Mouse (Mus musculus): Measurements from ENCODE around the gene Olfr47. TPM values are rescaled to one million over a fixed set of nuclear protein-coding genes. Genes with fewer than 3 reads are reported as not detected.
A peak's percentile ranks its signal among the peaks of the same experiment; 100 is the strongest.

Olfr47 gene
- total and polyA plus RNA-seq, 2 experiments from 2014 or later, result not detected

DNA sequence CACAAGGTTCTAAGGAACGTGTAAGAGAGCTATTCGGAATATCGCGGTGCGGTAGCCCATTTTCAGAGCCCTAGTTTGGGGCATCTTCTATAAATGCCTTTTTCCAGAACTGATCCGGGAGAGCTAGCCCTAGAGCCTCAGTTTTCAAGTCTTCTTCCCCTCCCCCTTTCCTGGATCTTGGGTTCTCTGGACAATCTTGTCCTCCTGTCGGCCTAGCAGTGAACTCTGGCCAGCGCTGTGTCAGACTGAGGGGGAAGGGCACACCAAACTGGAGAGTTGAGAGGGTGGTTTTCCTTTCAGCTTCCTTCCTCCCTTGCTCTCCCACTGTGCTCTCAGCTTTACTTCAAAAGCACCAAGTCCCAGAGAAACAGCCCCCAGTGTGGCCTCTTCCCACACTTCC is 35.0 kb downstream of the Olfr47 start:
- Histone ChIP-seq H3K4me3 (ENCODE audit: low read length) (peak overlapping the region; percentile 47), H3K4me1 (ENCODE audit: insufficient read depth, low read length) (no peaks in the 10 kb centered on the region), H3K9ac (replicated peaks; ENCODE audit: low read length) (0 out of 2 replicates have a peak overlapping the region, but pooled peaks have one; percentile 53), H3K27ac (peak overlapping the region; percentile 17; the same call in 1 of the 2 replicates), H3K36me3 (ENCODE audit: insufficient read depth, low read length) (no peaks in the 10 kb centered on the region), H3K9me3 (ENCODE audit: low read length) (no peaks in the 10 kb centered on the region), H3K27me3 (ENCODE audit: insufficient read depth, low read length) (peaks cover 9% of the 10 kb centered on the region; the same call in 1 of the 2 replicates), H3K4me2 (ENCODE audit: low read depth, low read length) (peak overlapping the region; percentile 82)
- DNase-seq (ENCODE audit: low spot score) (peak; percentile 1), ATAC-seq (0 out of 2 replicates have a peak, but pooled peaks have one; percentile 40)
- TF ChIP-seq CTCF (IDR thresholded peaks at IDR 0.05; ENCODE audit: low read depth), result peak; percentile 19; the same call in 1 of the 2 replicates
- 20% methylated on average over 8 of the region's 8 CpGs for WGBS

DNA sequence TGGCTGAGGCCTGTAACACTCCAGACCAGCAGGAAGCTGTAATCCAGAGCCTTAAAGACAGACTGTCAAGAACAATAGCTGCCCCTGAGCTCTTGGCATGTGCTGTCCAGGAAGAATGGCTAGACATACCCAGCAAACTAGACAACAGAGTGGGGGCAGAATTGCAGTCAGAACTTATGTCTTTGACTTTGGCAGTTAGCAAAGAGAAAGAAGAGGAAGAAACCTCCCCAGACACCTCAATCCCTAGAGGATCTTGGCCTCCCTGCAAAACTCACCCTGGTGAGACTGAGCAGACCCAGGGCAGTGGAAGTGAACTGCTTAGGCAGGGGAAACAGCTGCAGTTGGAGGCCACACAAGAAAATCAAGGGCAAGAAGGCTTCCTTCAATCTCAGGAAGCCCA is 41.3 kb downstream of the Olfr47 start:
- Histone ChIP-seq H3K36me3 (ENCODE audit: insufficient read depth, low read length) (no peaks in the 10 kb centered on the region), H3K4me2 (ENCODE audit: low read depth, low read length) (no peak overlapping the region), H3K4me3 (ENCODE audit: low read length) (no peak overlapping the region), H3K9me3 (ENCODE audit: low read length) (no peaks in the 10 kb centered on the region), H3K4me1 (ENCODE audit: insufficient read depth, low read length) (no peaks in the 10 kb centered on the region), H3K27me3 (ENCODE audit: insufficient read depth, low read length) (no peaks in the 10 kb centered on the region), H3K27ac (no peak overlapping the region), H3K9ac (replicated peaks; ENCODE audit: low read length) (no peak overlapping the region)
- no peak for DNase-seq (ENCODE audit: low spot score)
- no peak for TF ChIP-seq CTCF (IDR thresholded peaks at IDR 0.05; ENCODE audit: low read depth)
- ATAC-seq, result no peak

DNA sequence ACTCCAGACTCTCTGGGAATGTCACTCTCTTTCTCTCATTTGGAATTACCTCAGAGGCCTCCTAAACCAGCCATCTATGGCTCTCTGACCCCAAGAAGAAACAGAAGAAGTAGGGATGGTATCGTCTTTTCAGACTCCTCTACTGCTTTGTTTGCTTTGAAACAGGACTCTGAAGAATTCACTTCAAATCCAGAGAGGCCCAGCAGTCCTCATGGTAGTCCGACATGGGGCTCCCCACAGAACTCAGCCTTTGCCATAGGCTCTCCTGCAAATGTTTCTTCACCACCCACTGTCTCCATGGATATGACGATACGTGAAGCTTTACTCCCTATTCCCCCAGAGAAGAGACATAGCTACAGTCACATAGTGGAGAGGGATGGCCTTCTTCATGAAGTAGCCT is 42.8 kb downstream of the Olfr47 start:
- Histone ChIP-seq H3K4me3 (ENCODE audit: low read length) (no peak overlapping the region), H3K9me3 (ENCODE audit: low read length) (no peaks in the 10 kb centered on the region), H3K9ac (replicated peaks; ENCODE audit: low read length) (no peak overlapping the region), H3K4me1 (ENCODE audit: insufficient read depth, low read length) (no peaks in the 10 kb centered on the region), H3K27me3 (ENCODE audit: insufficient read depth, low read length) (no peaks in the 10 kb centered on the region), H3K36me3 (ENCODE audit: insufficient read depth, low read length) (no peaks in the 10 kb centered on the region), H3K4me2 (ENCODE audit: low read depth, low read length) (no peak overlapping the region), H3K27ac (no peak overlapping the region)
- 85% methylated on average over 4 of the region's 4 CpGs for WGBS
- ATAC-seq (no peak), DNase-seq (ENCODE audit: low spot score) (no peak)
- no peak for TF ChIP-seq CTCF (IDR thresholded peaks at IDR 0.05; ENCODE audit: low read depth)

DNA sequence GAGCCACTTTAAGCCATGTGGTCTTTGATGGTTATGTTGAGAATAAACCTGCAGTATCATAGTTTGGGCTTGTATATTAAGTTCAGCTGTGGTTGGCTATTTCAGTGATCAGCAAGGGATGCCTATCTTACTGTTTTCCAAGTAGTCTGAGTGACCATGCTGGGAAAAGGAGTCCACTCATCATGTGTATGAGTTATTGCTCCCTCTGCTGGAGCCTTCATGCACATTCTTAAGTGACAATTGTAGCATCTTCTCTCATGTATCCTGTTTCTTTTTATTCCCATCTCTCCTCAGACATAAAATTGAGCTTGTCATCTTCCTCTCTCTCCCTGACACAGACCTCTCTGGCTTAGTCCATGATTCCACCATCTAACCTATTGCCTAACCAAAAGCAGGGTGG is 46.9 kb downstream of the Olfr47 start:
- TF ChIP-seq CTCF (IDR thresholded peaks at IDR 0.05; ENCODE audit: low read depth), result peak; percentile 59
- H3K4me1 ChIP-seq (ENCODE audit: insufficient read depth, low read length), result no peaks in the 10 kb centered on the region
- H3K27ac ChIP-seq, result no peak overlapping the region
- peak; percentile 32 for DNase-seq (ENCODE audit: low spot score)
- no peak overlapping the region for H3K4me3 ChIP-seq (ENCODE audit: low read length)
- H3K9me3 ChIP-seq (ENCODE audit: low read length), result no peaks in the 10 kb centered on the region
- no peaks in the 10 kb centered on the region for H3K27me3 ChIP-seq (ENCODE audit: insufficient read depth, low read length)
- ATAC-seq, result no peak
- H3K4me2 ChIP-seq (ENCODE audit: low read depth, low read length), result no peak overlapping the region
- H3K9ac ChIP-seq (replicated peaks; ENCODE audit: low read length), result no peak overlapping the region
- H3K36me3 ChIP-seq (ENCODE audit: insufficient read depth, low read length), result no peaks in the 10 kb centered on the region

DNA sequence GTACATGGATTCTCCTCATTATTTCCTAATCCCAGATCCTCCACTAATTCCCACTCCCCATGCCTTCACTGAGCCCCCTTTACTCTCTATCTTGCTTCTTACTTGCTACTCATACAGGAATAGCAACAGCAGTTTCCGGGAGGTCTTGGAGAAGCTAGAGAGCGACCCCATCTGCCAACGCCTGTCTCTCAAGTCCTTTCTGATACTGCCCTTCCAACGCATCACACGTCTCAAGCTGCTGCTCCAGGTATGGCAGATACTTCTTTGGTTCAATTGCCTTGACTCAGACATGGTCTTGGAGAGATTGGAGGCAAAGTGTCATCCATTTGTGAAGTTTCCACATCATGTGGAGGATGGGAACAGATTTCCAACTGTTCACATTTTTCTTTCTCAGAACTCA is 49.2 kb downstream of the Olfr47 start:
- Histone ChIP-seq H3K9ac (replicated peaks; ENCODE audit: low read length) (no peak overlapping the region), H3K4me1 (ENCODE audit: insufficient read depth, low read length) (no peaks in the 10 kb centered on the region), H3K9me3 (ENCODE audit: low read length) (no peaks in the 10 kb centered on the region), H3K4me3 (ENCODE audit: low read length) (no peak overlapping the region), H3K4me2 (ENCODE audit: low read depth, low read length) (no peak overlapping the region), H3K36me3 (ENCODE audit: insufficient read depth, low read length) (no peaks in the 10 kb centered on the region), H3K27me3 (ENCODE audit: insufficient read depth, low read length) (no peaks in the 10 kb centered on the region), H3K27ac (no peak overlapping the region)
- DNase-seq (ENCODE audit: low spot score), result no peak
- 95% methylated on average over 5 of the region's 5 CpGs for WGBS
- no peak for ATAC-seq
- no peak for TF ChIP-seq CTCF (IDR thresholded peaks at IDR 0.05; ENCODE audit: low read depth)

Other genes starting within 250 kb of the Olfr47 start
- gene Olfr441, start 125.2 kb upstream of the Olfr47 start, total RNA-seq (2014; rRNA removed), result not detected in 2 replicates
- not detected in 2 replicates for gene Olfr441, start 125.2 kb upstream of the Olfr47 start, polyA plus RNA-seq (2015; fragmentation: Nextera tagmentation; extraction: Ambion mirVana)
- gene Olfr237-ps1, start 85.0 kb upstream of the Olfr47 start, total RNA-seq (2014; rRNA removed), result not detected in 2 replicates
- not detected in 2 replicates for gene Olfr237-ps1, start 85.0 kb upstream of the Olfr47 start, polyA plus RNA-seq (2015; fragmentation: Nextera tagmentation; extraction: Ambion mirVana)
- not detected in 2 replicates for gene Olfr437, start 68.2 kb upstream of the Olfr47 start, total RNA-seq (2014; rRNA removed)
- not detected in 2 replicates for gene Olfr437, start 68.2 kb upstream of the Olfr47 start, polyA plus RNA-seq (2015; fragmentation: Nextera tagmentation; extraction: Ambion mirVana)
- gene Olfr13, start 59.4 kb upstream of the Olfr47 start, total RNA-seq (2014; rRNA removed), result 0.05 TPM in 1 of 2 replicates, not detected in the other
- not detected in 2 replicates for gene Olfr13, start 59.4 kb upstream of the Olfr47 start, polyA plus RNA-seq (2015; fragmentation: Nextera tagmentation; extraction: Ambion mirVana)
- gene Olfr435, start 34.4 kb upstream of the Olfr47 start, total RNA-seq (2014; rRNA removed), result not detected in 2 replicates
- not detected in 2 replicates for gene Olfr435, start 34.4 kb upstream of the Olfr47 start, polyA plus RNA-seq (2015; fragmentation: Nextera tagmentation; extraction: Ambion mirVana)
- not detected in 2 replicates for gene Olfr434, start 18.5 kb upstream of the Olfr47 start, total RNA-seq (2014; rRNA removed)
- gene Olfr434, start 18.5 kb upstream of the Olfr47 start, polyA plus RNA-seq (2015; fragmentation: Nextera tagmentation; extraction: Ambion mirVana), result not detected in 2 replicates
- gene Arhgef5, start 34.1 kb downstream of the Olfr47 start, total RNA-seq (2014; rRNA removed), result 4.9 and 6.2 TPM in 2 replicates
- gene Arhgef5, start 34.1 kb downstream of the Olfr47 start, polyA plus RNA-seq (2015; fragmentation: Nextera tagmentation; extraction: Ambion mirVana), result 1.4 and 1.8 TPM in 2 replicates
- gene Nobox, start 78.0 kb downstream of the Olfr47 start, total RNA-seq (2014; rRNA removed), result not detected in 2 replicates
- not detected in 2 replicates for gene Nobox, start 78.0 kb downstream of the Olfr47 start, polyA plus RNA-seq (2015; fragmentation: Nextera tagmentation; extraction: Ambion mirVana)

All from hindbrain, postnatal 0 days (tissue).